Mouse (Mus musculus) skeletal muscle tissue, adult 2 months (tissue): ENCODE measurements around the gene Ifitm5.

Experiments used
- DNase-seq: peaks from one replicate; pipeline ENCODE4 v3.0.0-alpha.2; 2012; ENCODE audit warnings: low read depth, low spot score

Ifitm5 gene

GRCm38 (mm10) chr7:140902036-140902875, 47.8 kb downstream of the Ifitm5 start:
- peak; percentile 70 for DNase-seq

GRCm38 (mm10) chr7:140900220-140900619, 49.9 kb downstream of the Ifitm5 start, which contains the start of gene Cox8b:
TSS of gene Cox8b (minus strand) at chr7:140900446.
- peak; percentile 94 for DNase-seq

DNA sequence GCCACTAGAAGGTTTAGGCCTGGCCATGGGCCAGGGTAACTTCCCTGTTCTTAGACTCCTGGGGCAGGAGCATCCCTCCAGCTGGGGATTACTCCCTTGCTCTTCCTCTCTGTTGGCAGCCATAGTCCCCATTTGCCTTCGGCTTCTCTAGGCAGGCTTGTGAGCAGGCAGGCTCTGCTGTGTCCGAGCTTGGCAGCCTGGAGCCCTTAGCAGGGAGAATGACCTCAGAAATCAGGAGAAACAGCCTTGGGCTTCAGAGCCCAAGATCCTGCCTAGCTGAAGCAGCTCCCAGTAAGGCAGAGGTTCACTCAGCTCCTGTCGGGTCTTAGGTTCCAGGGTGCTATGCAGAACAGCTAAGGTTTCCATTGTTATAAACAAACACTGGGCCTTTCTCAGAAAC, 51.0 kb downstream of the Ifitm5 start:
- DNase-seq: no peak
